Mouse (Mus musculus): Measurements from ENCODE around the gene Zfp454.

The Zfp454 gene

GRCm38 (mm10) chr11:50887390-50888128, at the start of gene Zfp454:
Zfp454 (minus strand) TSS chr11:50887651.
- H3K36me3 ChIP-seq (ENCODE audit: control insufficient read depth, insufficient read depth, low read length, poor library complexity, severe bottlenecking) = no peaks in the 10 kb centered on the region
- DNase-seq (ENCODE audit: low read depth, low spot score) = peak; percentile 7
- no peaks in the 10 kb centered on the region for H3K27me3 ChIP-seq (ENCODE audit: control insufficient read depth, insufficient read depth, low read length, poor library complexity, severe bottlenecking)

- Histone ChIP-seq H3K36me3 (ENCODE audit: control insufficient read depth, insufficient read depth, low read length, poor library complexity, severe bottlenecking) (no peaks in the 10 kb centered on the region), H3K27me3 (ENCODE audit: control insufficient read depth, insufficient read depth, low read length, poor library complexity, severe bottlenecking) (no peaks in the 10 kb centered on the region)
- no peak for DNase-seq (ENCODE audit: low read depth, low spot score)
These were observed 44.6 kb upstream of the Zfp454 start for GRCm38 (mm10) chr11:50932040-50932439.

GRCm38 (mm10) chr11:50931451-50931866, 44.0 kb upstream of the Zfp454 start, which contains the start of gene Zfp354b:
Zfp354b (minus strand) TSS chr11:50931633.
- Histone ChIP-seq H3K27me3 (ENCODE audit: control insufficient read depth, insufficient read depth, low read length, poor library complexity, severe bottlenecking) (no peaks in the 10 kb centered on the region), H3K36me3 (ENCODE audit: control insufficient read depth, insufficient read depth, low read length, poor library complexity, severe bottlenecking) (no peaks in the 10 kb centered on the region)
- DNase-seq (ENCODE audit: low read depth, low spot score) = peak; percentile 68

- no peak for DNase-seq (ENCODE audit: low read depth, low spot score)
- no peaks in the 10 kb centered on the region for H3K27me3 ChIP-seq (ENCODE audit: control insufficient read depth, insufficient read depth, low read length, poor library complexity, severe bottlenecking)
- H3K36me3 ChIP-seq (ENCODE audit: control insufficient read depth, insufficient read depth, low read length, poor library complexity, severe bottlenecking) = no peaks in the 10 kb centered on the region
These were observed 43.6 kb upstream of the Zfp454 start for GRCm38 (mm10) chr11:50931021-50931420.

GRCm38 (mm10) chr11:50930469-50931014, 43.1 kb upstream of the Zfp454 start:
- Histone ChIP-seq H3K36me3 (ENCODE audit: control insufficient read depth, insufficient read depth, low read length, poor library complexity, severe bottlenecking) (no peaks in the 10 kb centered on the region), H3K27me3 (ENCODE audit: control insufficient read depth, insufficient read depth, low read length, poor library complexity, severe bottlenecking) (no peaks in the 10 kb centered on the region)
- peak; percentile 5 for DNase-seq (ENCODE audit: low read depth, low spot score)

GRCm38 (mm10) chr11:50915671-50916320, 28.3 kb upstream of the Zfp454 start, which contains the start of gene Zfp2:
Zfp2 (minus strand) TSS chr11:50916165.
- Histone ChIP-seq H3K27me3 (ENCODE audit: control insufficient read depth, insufficient read depth, low read length, poor library complexity, severe bottlenecking) (no peaks in the 10 kb centered on the region), H3K36me3 (ENCODE audit: control insufficient read depth, insufficient read depth, low read length, poor library complexity, severe bottlenecking) (no peaks in the 10 kb centered on the region)
- DNase-seq (ENCODE audit: low read depth, low spot score) = peak; percentile 92

GRCm38 (mm10) chr11:50914461-50914860, 27.0 kb upstream of the Zfp454 start:
- H3K27me3 ChIP-seq (ENCODE audit: control insufficient read depth, insufficient read depth, low read length, poor library complexity, severe bottlenecking) = no peaks in the 10 kb centered on the region
- no peak for DNase-seq (ENCODE audit: low read depth, low spot score)
- H3K36me3 ChIP-seq (ENCODE audit: control insufficient read depth, insufficient read depth, low read length, poor library complexity, severe bottlenecking) = no peaks in the 10 kb centered on the region

GRCm38 (mm10) chr11:50913301-50913700, 25.9 kb upstream of the Zfp454 start:
- DNase-seq (ENCODE audit: low read depth, low spot score) = no peak
- H3K36me3 ChIP-seq (ENCODE audit: control insufficient read depth, insufficient read depth, low read length, poor library complexity, severe bottlenecking) = no peaks in the 10 kb centered on the region; the same call in 1 of the 2 replicates
- H3K27me3 ChIP-seq (ENCODE audit: control insufficient read depth, insufficient read depth, low read length, poor library complexity, severe bottlenecking) = no peaks in the 10 kb centered on the region

- peaks cover 3% of the 10 kb centered on the region; the same call in 1 of the 2 replicates for H3K36me3 ChIP-seq (ENCODE audit: control insufficient read depth, insufficient read depth, low read length, poor library complexity, severe bottlenecking)
- DNase-seq (ENCODE audit: low read depth, low spot score) = no peak
- no peaks in the 10 kb centered on the region for H3K27me3 ChIP-seq (ENCODE audit: control insufficient read depth, insufficient read depth, low read length, poor library complexity, severe bottlenecking)
These were observed 20.7 kb upstream of the Zfp454 start for GRCm38 (mm10) chr11:50908136-50908535.

- DNase-seq (ENCODE audit: low read depth, low spot score) = no peak
- H3K36me3 ChIP-seq (ENCODE audit: control insufficient read depth, insufficient read depth, low read length, poor library complexity, severe bottlenecking) = no peaks in the 10 kb centered on the region
- H3K27me3 ChIP-seq (ENCODE audit: control insufficient read depth, insufficient read depth, low read length, poor library complexity, severe bottlenecking) = no peaks in the 10 kb centered on the region; the same call in 1 of the 2 replicates
These were observed 9.9 kb upstream of the Zfp454 start for GRCm38 (mm10) chr11:50897359-50897758.

- DNase-seq (ENCODE audit: low read depth, low spot score) = peak; percentile 20
- Histone ChIP-seq H3K36me3 (ENCODE audit: control insufficient read depth, insufficient read depth, low read length, poor library complexity, severe bottlenecking) (no peaks in the 10 kb centered on the region), H3K27me3 (ENCODE audit: control insufficient read depth, insufficient read depth, low read length, poor library complexity, severe bottlenecking) (no peaks in the 10 kb centered on the region; the same call in 1 of the 2 replicates)
These were observed 5.0 kb upstream of the Zfp454 start for GRCm38 (mm10) chr11:50892441-50892840.

GRCm38 (mm10) chr11:50886933-50887293, 538 bp downstream of the Zfp454 start:
- Histone ChIP-seq H3K36me3 (ENCODE audit: control insufficient read depth, insufficient read depth, low read length, poor library complexity, severe bottlenecking) (no peaks in the 10 kb centered on the region), H3K27me3 (ENCODE audit: control insufficient read depth, insufficient read depth, low read length, poor library complexity, severe bottlenecking) (no peaks in the 10 kb centered on the region)
- no peak for DNase-seq (ENCODE audit: low read depth, low spot score)

- no peaks in the 10 kb centered on the region for H3K36me3 ChIP-seq (ENCODE audit: control insufficient read depth, insufficient read depth, low read length, poor library complexity, severe bottlenecking)
- no peak for DNase-seq (ENCODE audit: low read depth, low spot score)
- H3K27me3 ChIP-seq (ENCODE audit: control insufficient read depth, insufficient read depth, low read length, poor library complexity, severe bottlenecking) = no peaks in the 10 kb centered on the region
These were observed 1.1 kb downstream of the Zfp454 start for GRCm38 (mm10) chr11:50886231-50886932.

GRCm38 (mm10) chr11:50883756-50884155, 3.7 kb downstream of the Zfp454 start:
- Histone ChIP-seq H3K27me3 (ENCODE audit: control insufficient read depth, insufficient read depth, low read length, poor library complexity, severe bottlenecking) (no peaks in the 10 kb centered on the region), H3K36me3 (ENCODE audit: control insufficient read depth, insufficient read depth, low read length, poor library complexity, severe bottlenecking) (no peaks in the 10 kb centered on the region)
- peak; percentile 37 for DNase-seq (ENCODE audit: low read depth, low spot score)

Measured in splenic B cell, adult 2 months (primary cell).